In genomic region chr9:72660139-72660538, GRCm38 (mm10) we compare ENCODE assay signal across 10 mouse cellular contexts. TPM values are rescaled to one million over a fixed set of nuclear protein-coding genes. Genes with fewer than 3 reads are reported as not detected.
DNase-seq lines count a peak whose midpoint lies in the region; ATAC-seq lines count a peak whose summit lies in the region.
"Had no signal": no experiment of that assay in that cellular context is flagged by ENCODE, and none has a peak within 500 bp of the region (broad histone marks: within the 10 kb centered on the region; RNA-seq: fewer than 3 reads in every experiment).

No protein-coding gene starts in this region.

- DNase-seq in kidney, adult 9 months, result peak; percentile 29
- no peak for DNase-seq in kidney, postnatal 4 days
- peak; percentile 90 for DNase-seq in CD4-positive helper T cell, adult 2 months (ENCODE audit: low read depth, low spot score)
- DNase-seq in spleen, postnatal 36 days (ENCODE audit: low spot score in 2 of 2), result peak; percentile 82 to 89
- no peak for DNase-seq in frontal cortex, postnatal 14 days (ENCODE audit: low spot score in 2 of 2)
- no peak for DNase-seq in gastrocnemius, postnatal 25 days
- DNase-seq in cerebellum, postnatal 25 days, result no peak
- DNase-seq: cerebellum, adult 9-10 months; kidney, adult 18-20 months had no signal

- ATAC-seq in hematopoietic stem cell, adult 5-6 weeks (replicated peaks in 1 of 2; ENCODE audit: insufficient read depth in 1 of 2, low FRiP score in 2 of 2, low TSS enrichment in 1 of 2, low read depth in 1 of 2, poor library complexity in 2 of 2, severe bottlenecking in 2 of 2), result peak; percentile 54 to 76

RNA-seq across cellular contexts. Expression of gene Nedd4, which starts 2.0 kb away (rescaled TPM):
- total RNA-seq in hematopoietic stem cell, adult 5-6 weeks (2017), result 281 and 419 TPM in 2 replicates
- total RNA-seq in gastrocnemius, postnatal 25 days (2021), result 100 to 1,000 TPM; 238 to 268 TPM

Comparison
In these comparisons a context has a peak if more than half of its experiments do, and no peak if none do; other contexts are left out.
1. DNase-seq: peak in kidney, adult 9 months (single experiment), CD4-positive helper T cell, adult 2 months (single experiment) and spleen, postnatal 36 days (2 of 2); none in kidney, postnatal 4 days (0 of 2), frontal cortex, postnatal 14 days (0 of 2), gastrocnemius, postnatal 25 days (single experiment) and cerebellum, postnatal 25 days (0 of 2).